Mouse (Mus musculus): ENCODE measurements around the gene Gm10491.
"Not testable (repeated sequence)": the region's sequence is repeated elsewhere in the genome, so short reads cannot be mapped to it uniquely, and the experiment has no call there.

The Gm10491 gene

DNA sequence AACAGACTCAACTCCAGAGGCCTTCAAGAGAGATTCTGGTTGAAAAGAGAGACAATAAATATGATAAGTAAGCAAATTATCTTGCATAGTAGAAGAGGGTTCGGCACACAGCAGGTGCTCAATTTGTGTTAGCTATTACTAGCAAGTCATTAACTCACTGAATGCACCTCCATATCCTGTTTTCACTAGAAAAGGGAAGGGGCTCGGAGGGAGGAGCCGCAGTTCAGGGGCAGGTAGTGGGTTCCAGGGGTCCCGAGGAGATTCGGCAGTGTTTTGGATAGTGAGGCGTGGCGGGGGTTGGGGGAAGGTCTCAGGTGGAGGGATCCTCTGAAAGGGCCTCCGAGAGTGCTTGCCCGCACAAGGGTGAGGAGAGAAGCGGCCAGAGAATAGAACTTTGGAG, 19.5 kb upstream of the Gm10491 start:
- H3K27me3 ChIP-seq (ENCODE audit: insufficient read depth, low read length): no peaks in the 10 kb centered on the region; the same call in 1 of the 2 replicates
- peaks cover 64% of the 10 kb centered on the region for H3K4me1 ChIP-seq (replicated peaks; ENCODE audit: low read depth, low read length)
- TF ChIP-seq POU5F1 (IDR thresholded peaks at IDR 0.05; ENCODE audit: borderline replicate concordance, low read length): no peak
- peak; percentile 71 for TF ChIP-seq NANOG (IDR thresholded peaks at IDR 0.05; ENCODE audit: borderline replicate concordance, low read length)
- peaks cover 52% of the 10 kb centered on the region for H3K36me3 ChIP-seq (ENCODE audit: insufficient read depth, low read length)
- no peaks in the 10 kb centered on the region for H3K9me3 ChIP-seq (ENCODE audit: low read length)
- H3K4me3 ChIP-seq (replicated peaks; ENCODE audit: low read length): peak overlapping the region; percentile 82

DNA sequence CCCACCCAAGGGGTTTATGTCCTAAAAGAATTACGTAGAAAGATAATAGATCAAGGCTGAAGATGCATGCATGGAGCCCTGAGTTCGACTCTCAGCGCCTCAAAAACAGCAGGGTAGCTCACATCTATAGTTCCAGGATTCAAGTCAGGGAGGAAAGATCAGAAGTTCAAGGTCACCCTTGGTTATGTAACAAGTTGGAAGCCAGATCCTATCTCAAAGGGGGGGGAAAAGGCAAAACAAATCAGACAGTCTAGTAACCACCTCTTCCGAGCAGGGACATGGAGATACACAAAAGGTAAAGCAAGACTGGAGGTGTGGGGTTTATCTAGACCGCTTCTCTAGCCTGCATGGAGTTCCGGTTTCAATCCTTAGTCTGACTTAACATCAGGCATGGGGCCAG, 18.6 kb upstream of the Gm10491 start:
- peaks cover 2% of the 10 kb centered on the region; the same call in 1 of the 2 replicates for H3K27me3 ChIP-seq (ENCODE audit: insufficient read depth, low read length)
- H3K4me3 ChIP-seq (replicated peaks; ENCODE audit: low read length): peak overlapping the region; percentile 82
- peaks cover 44% of the 10 kb centered on the region for H3K36me3 ChIP-seq (ENCODE audit: insufficient read depth, low read length)
- TF ChIP-seq NANOG (IDR thresholded peaks at IDR 0.05; ENCODE audit: borderline replicate concordance, low read length) (peak; percentile 12; the same call in 1 of the 2 replicates), POU5F1 (IDR thresholded peaks at IDR 0.05; ENCODE audit: borderline replicate concordance, low read length) (no peak)
- H3K9me3 ChIP-seq (ENCODE audit: low read length): no peaks in the 10 kb centered on the region
- H3K4me1 ChIP-seq (replicated peaks; ENCODE audit: low read depth, low read length): peaks cover 61% of the 10 kb centered on the region

DNA sequence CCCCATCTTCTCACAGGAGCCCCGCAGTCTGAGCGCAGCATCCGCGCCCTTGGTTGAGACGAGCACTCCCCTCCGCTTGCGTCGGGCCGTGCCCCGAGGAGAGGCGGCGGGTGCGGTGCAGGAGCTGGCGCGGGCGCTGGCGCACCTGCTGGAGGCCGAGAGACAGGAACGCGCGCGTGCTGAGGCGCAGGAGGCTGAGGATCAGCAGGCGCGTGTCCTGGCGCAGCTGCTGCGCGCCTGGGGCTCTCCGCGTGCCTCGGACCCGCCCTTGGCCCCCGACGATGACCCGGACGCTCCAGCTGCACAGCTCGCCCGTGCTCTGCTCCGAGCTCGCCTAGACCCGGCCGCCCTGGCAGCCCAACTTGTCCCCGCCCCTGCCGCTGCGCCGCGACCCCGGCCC, 14.4 kb upstream of the Gm10491 start:
- H3K36me3 ChIP-seq (ENCODE audit: insufficient read depth, low read length): peaks cover 20% of the 10 kb centered on the region
- no peaks in the 10 kb centered on the region for H3K9me3 ChIP-seq (ENCODE audit: low read length)
- TF ChIP-seq NANOG (IDR thresholded peaks at IDR 0.05; ENCODE audit: borderline replicate concordance, low read length): no peak
- TF ChIP-seq CTCF (conservative IDR thresholded peaks at IDR 0.05; ENCODE audit: low read length): no peak
- no peak for TF ChIP-seq POU5F1 (IDR thresholded peaks at IDR 0.05; ENCODE audit: borderline replicate concordance, low read length)
- H3K4me1 ChIP-seq (replicated peaks; ENCODE audit: low read depth, low read length): peaks cover 61% of the 10 kb centered on the region
- peak overlapping the region; percentile 72 for H3K4me3 ChIP-seq (replicated peaks; ENCODE audit: low read length)
- H3K27me3 ChIP-seq (ENCODE audit: insufficient read depth, low read length): peaks cover 11% of the 10 kb centered on the region; the same call in 1 of the 2 replicates

DNA sequence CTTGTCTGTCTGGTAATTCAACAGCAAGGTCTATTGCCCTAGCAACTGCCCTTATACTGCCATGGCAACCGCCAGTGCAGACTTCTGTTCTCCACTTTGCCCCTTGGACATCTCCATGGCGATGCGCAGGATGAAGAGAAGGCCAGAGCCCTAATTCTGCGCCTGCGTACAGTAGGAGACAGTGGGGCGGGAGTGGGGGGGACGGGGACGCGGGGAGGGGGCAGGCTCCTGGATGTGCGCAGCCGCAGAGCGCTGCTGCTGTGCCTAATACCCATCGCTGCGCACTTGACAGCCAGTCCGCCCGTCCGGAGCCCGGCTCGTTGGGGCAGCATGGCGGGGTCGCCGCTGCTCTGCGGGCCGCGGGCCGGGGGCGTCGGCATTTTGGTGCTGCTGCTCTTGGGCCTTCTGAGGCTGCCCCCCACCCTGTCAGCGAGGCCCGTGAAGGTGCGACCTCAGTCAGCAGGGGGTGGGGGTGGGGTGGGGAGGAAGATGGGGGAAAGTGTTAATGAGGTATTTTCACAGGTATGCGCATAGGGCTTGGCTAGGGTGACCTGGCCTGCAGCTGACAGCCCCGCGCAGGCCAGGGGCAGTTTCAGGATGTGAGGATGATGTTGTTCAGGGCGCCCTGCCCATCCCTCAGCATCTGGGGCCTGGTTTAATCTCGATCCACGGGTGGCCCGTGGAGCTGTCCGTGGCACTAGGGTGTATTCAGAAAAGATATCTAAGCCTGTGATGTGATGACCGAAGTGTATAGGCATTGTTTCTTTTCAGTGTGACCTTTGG, 12.2 kb upstream of the Gm10491 start, which contains the start of gene Pcsk1n:
Gene Pcsk1n, plus strand, starts transcription at position 222 of the 783 bp plus-strand sequence.
- Histone ChIP-seq H3K4me3 (replicated peaks; ENCODE audit: low read length) (peak within 1 kb of the TSS; percentile 63), H3K27me3 (ENCODE audit: insufficient read depth, low read length) (peaks cover 11% of the 10 kb centered on the region; the same call in 1 of the 2 replicates), H3K9me3 (ENCODE audit: low read length) (no peaks in the 10 kb centered on the region), H3K4me1 (replicated peaks; ENCODE audit: low read depth, low read length) (peaks cover 49% of the 10 kb centered on the region), H3K36me3 (ENCODE audit: insufficient read depth, low read length) (peaks cover 18% of the 10 kb centered on the region)
- TF ChIP-seq NANOG (IDR thresholded peaks at IDR 0.05; ENCODE audit: borderline replicate concordance, low read length): no peak
- TF ChIP-seq POU5F1 (IDR thresholded peaks at IDR 0.05; ENCODE audit: borderline replicate concordance, low read length): no peak
- TF ChIP-seq CTCF (conservative IDR thresholded peaks at IDR 0.05; ENCODE audit: low read length): no peak

DNA sequence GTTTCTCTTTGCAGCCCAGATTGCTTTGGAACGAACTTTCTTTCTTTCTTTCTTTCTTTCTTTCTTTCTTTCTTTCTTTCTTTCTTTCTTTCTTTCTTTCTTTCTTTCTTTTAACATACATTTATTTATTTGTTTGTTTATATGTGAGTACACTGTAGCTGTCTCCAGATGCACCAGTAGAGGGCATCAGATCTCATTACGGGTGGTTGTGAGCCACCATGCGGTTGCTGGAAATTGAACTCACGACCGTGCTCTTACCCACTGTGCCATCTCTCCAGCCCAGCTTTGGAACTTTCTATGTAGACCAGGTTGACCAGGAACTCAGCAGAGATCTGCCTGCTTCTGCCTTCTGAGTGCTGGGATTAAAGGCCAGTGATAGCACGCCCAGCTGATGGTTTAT, 10.3 kb upstream of the Gm10491 start:
- not testable (repeated sequence) for H3K9me3 ChIP-seq (ENCODE audit: low read length); H3K4me3 ChIP-seq (replicated peaks; ENCODE audit: low read length); H3K36me3 ChIP-seq (ENCODE audit: insufficient read depth, low read length)
- H3K4me1 ChIP-seq (replicated peaks; ENCODE audit: low read depth, low read length): peaks cover 36% of the 10 kb centered on the region
- peaks cover 11% of the 10 kb centered on the region; the same call in 1 of the 2 replicates for H3K27me3 ChIP-seq (ENCODE audit: insufficient read depth, low read length)
- TF ChIP-seq CTCF (conservative IDR thresholded peaks at IDR 0.05; ENCODE audit: low read length): peak; percentile 14; the same call in 1 of the 2 replicates

DNA sequence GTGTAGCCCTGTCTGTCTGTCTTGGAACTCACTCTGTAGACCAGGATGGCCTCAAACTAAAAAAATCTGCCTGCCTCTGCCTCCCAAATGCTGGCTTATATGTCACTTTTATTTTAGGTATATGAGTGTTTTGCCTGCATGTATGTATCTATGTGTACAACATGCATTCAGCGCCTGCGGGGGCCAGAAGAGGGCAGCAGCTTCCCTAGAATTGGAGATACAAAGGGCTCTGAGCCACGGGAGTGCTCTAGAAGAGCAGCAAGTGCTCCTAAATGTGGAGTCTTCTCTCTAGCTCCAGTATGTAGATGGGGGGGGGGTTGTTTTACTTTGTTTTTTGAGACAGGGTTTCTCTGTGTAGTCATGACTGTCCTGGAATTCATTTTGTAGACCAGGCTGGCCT, 8.0 kb upstream of the Gm10491 start:
- TF ChIP-seq CTCF (conservative IDR thresholded peaks at IDR 0.05; ENCODE audit: low read length): 0 out of 2 replicates have a peak, but pooled peaks have one; percentile 15
- H3K9me3 ChIP-seq (ENCODE audit: low read length); H3K27me3 ChIP-seq (ENCODE audit: insufficient read depth, low read length); H3K4me3 ChIP-seq (replicated peaks; ENCODE audit: low read length); H3K36me3 ChIP-seq (ENCODE audit: insufficient read depth, low read length): not testable (repeated sequence)
- H3K4me1 ChIP-seq (replicated peaks; ENCODE audit: low read depth, low read length): peaks cover 45% of the 10 kb centered on the region

DNA sequence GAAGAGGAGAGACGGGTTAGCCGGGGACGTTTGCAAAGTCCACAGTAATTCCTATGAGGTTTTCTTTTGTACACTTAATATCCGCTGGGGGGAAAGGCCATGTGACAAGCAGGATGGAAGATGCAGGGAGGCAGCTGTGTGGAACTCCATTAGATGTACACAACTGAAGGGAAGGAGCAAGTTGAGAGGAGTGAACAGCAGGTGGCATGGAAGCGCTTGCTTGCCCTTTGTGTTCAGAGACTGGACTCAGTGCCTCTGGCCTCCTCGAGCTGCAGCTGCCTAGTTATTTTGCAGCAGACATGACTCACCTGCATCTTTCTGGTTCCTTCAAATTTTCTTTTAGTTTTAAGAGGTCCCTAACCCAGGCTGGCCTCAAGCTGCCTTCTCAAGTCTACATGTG, 2.8 kb upstream of the Gm10491 start:
- Histone ChIP-seq H3K4me1 (replicated peaks; ENCODE audit: low read depth, low read length) (peaks cover 43% of the 10 kb centered on the region), H3K27me3 (ENCODE audit: insufficient read depth, low read length) (no peaks in the 10 kb centered on the region), H3K36me3 (ENCODE audit: insufficient read depth, low read length) (peaks cover 9% of the 10 kb centered on the region), H3K9me3 (ENCODE audit: low read length) (no peaks in the 10 kb centered on the region), H3K4me3 (replicated peaks; ENCODE audit: low read length) (no peak overlapping the region)
- no peak for TF ChIP-seq NANOG (IDR thresholded peaks at IDR 0.05; ENCODE audit: borderline replicate concordance, low read length)
- no peak for TF ChIP-seq CTCF (conservative IDR thresholded peaks at IDR 0.05; ENCODE audit: low read length)
- no peak for TF ChIP-seq POU5F1 (IDR thresholded peaks at IDR 0.05; ENCODE audit: borderline replicate concordance, low read length)

DNA sequence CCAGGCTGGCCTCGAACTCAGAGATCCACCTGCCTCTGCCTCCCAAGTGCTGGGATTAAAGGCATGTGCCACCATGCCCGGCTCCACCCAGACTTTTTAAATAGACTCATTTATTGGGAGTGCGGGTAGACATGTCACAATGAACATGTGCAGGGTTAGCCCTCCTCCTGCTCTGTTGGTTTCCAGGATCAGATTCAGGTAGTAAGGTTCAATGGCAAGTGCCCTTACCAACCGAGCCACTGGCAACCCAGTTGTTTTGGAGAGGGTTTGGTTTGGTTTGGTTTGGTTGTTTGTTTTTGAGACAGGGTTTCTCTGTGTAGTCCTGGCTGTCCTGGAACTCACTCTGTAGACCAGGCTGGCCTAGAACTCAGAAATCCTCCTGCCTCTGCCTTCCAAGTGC, 1.6 kb upstream of the Gm10491 start, which contains the start of gene Gm10490:
Gene Gm10490, plus strand, starts transcription at position 301 of the 400 bp plus-strand sequence.
- not testable (repeated sequence) for H3K36me3 ChIP-seq (ENCODE audit: insufficient read depth, low read length); H3K27me3 ChIP-seq (ENCODE audit: insufficient read depth, low read length); H3K9me3 ChIP-seq (ENCODE audit: low read length); H3K4me3 ChIP-seq (replicated peaks; ENCODE audit: low read length)
- H3K4me1 ChIP-seq (replicated peaks; ENCODE audit: low read depth, low read length): peaks cover 43% of the 10 kb centered on the region

DNA sequence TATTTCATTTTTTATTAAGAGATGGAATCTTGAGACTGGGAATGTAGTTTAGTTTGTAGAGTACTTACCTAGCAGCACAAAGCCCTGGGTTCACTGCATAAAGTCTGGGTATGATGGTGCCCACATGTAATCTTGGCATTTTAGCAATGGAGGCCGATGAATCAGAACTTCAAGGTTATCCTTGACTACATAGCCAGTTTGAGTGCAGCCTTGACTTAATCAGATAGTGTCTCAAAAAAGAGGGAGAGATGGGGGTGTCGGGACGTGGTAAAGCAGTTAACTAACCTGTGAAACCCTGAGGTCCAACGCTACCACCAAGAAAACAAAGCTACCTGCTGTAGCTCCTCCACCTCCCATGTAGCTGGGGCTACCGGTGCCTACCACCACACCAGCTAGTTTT, 3.2 kb downstream of the Gm10491 start:
- Histone ChIP-seq H3K4me3 (replicated peaks; ENCODE audit: low read length) (no peak overlapping the region), H3K27me3 (ENCODE audit: insufficient read depth, low read length) (no peaks in the 10 kb centered on the region), H3K4me1 (replicated peaks; ENCODE audit: low read depth, low read length) (peaks cover 15% of the 10 kb centered on the region; the same call in 1 of the 2 replicates), H3K9me3 (ENCODE audit: low read length) (no peaks in the 10 kb centered on the region), H3K36me3 (ENCODE audit: insufficient read depth, low read length) (peaks cover 20% of the 10 kb centered on the region)
- no peak for TF ChIP-seq CTCF (conservative IDR thresholded peaks at IDR 0.05; ENCODE audit: low read length)
- TF ChIP-seq NANOG (IDR thresholded peaks at IDR 0.05; ENCODE audit: borderline replicate concordance, low read length): no peak
- TF ChIP-seq POU5F1 (IDR thresholded peaks at IDR 0.05; ENCODE audit: borderline replicate concordance, low read length): no peak
